In the genomic region with DNA sequence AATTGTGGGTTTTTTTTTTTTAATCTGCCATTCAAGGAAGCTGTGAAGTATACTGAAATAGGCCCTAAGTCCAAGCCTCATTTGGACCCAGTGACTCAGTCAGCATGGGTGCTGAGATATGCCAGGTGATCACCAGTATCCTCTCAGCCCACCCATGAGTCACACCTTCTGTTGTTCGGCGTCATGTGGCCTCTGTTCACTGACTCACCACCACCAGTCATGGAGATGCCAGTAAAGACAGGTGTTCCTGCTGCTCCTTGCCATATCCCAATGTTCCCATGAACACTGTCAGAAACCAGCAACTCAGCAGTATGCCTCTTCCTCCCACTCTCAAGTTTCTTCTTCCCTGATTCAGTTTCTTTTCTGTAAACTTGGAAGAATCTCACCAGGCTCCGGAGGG, we compare ENCODE assay signal across 11 mouse cellular contexts. TPM values are rescaled to one million over a fixed set of nuclear protein-coding genes. Genes with fewer than 3 reads are reported as not detected.
DNase-seq lines count a peak whose midpoint lies in the region; ATAC-seq lines count a peak whose summit lies in the region.
"Had no signal": no experiment of that assay in that cellular context is flagged by ENCODE, and none has a peak within 500 bp of the region (broad histone marks: within the 10 kb centered on the region; RNA-seq: fewer than 3 reads in every experiment).

No protein-coding gene starts in this region.

- ATAC-seq in frontal cortex, adult (ENCODE audit: low TSS enrichment): peak; percentile 96

- intact Hi-C loops in left cerebral cortex, postnatal 14 days (cut with DNase I): no loop called here

- DNase-seq in frontal cortex, postnatal 10 days (ENCODE audit: low spot score in 2 of 2): no peak
- peak; percentile 62 for DNase-seq in NIH3T3 (ENCODE audit: low read depth)
- peak; percentile 82 to 90 for DNase-seq in cerebellum, postnatal 36 days
- DNase-seq in left cerebral cortex, postnatal 14 days (ENCODE audit: low spot score in 2 of 2): peak; percentile 10 to 42
- DNase-seq in lung, postnatal 4 days: no peak
- DNase-seq in adrenal gland, postnatal 36 days: no peak
- DNase-seq in MN1 (ENCODE audit: low spot score): no peak
- DNase-seq: gastrocnemius, postnatal 25 days; heart, postnatal 36 days; liver had no signal

RNA-seq across cellular contexts. Expression of a gene that starts 45.6 kb away (rescaled TPM):
- 1 to 10 TPM; 7.1 to 8.8 TPM for total RNA-seq in left cerebral cortex, postnatal 14 days (2021)
- total RNA-seq in adrenal gland, postnatal 36 days (2021): 10 to 100 TPM; 41.3 to 55.1 TPM

Comparison
In these comparisons a context has a peak if more than half of its experiments do, and no peak if none do; other contexts are left out.
1. DNase-seq: peak in NIH3T3 (single experiment), cerebellum, postnatal 36 days (2 of 2) and left cerebral cortex, postnatal 14 days (2 of 2); none in frontal cortex, postnatal 10 days (0 of 2), lung, postnatal 4 days (0 of 2), adrenal gland, postnatal 36 days (0 of 2) and MN1 (single experiment).
2. RNA of a gene that starts 45.6 kb away (total RNA-seq): 41.3 to 55.1 TPM in adrenal gland, postnatal 36 days; 7.1 to 8.8 TPM in left cerebral cortex, postnatal 14 days; every median in the first group is over 4 times any median in the second.